Mouse (Mus musculus) hindbrain, embryonic 13.5 days (tissue): ENCODE data around the gene 9930022D16Rik. TPM values are rescaled to one million over a fixed set of nuclear protein-coding genes. Genes with fewer than 3 reads are reported as not detected.

Source experiments
- ATAC-seq: fragments of 200-750 bp; cut with Nextera tagmentation; 2 replicates; pipeline ENCODE4 v1.8.0; 2017; ENCODE audit warnings: moderate TSS enrichment; ENCODE audit not compliant: low FRiP score
- H3K27ac ChIP-seq: fragments of 300-500 bp; sonication (generic); 2 replicates; pipeline ENCODE4 v1.5.1; 2015; ENCODE audit warnings: inconsistent platforms, mild to moderate bottlenecking, moderate library complexity
- H3K27me3 ChIP-seq: fragments of 300-500 bp; sonication (generic); 2 replicates; pipeline ENCODE4 v1.6.1; 2015; ENCODE audit warnings: mild to moderate bottlenecking, inconsistent platforms
- H3K36me3 ChIP-seq: fragments of 300-500 bp; sonication (generic); 2 replicates; pipeline ENCODE4 v1.6.1; 2015; ENCODE audit warnings: mild to moderate bottlenecking, inconsistent platforms
- H3K4me1 ChIP-seq: fragments of 300-500 bp; sonication (generic); replicated peaks from 2 replicates; pipeline ENCODE4 v1.6.1; 2015; ENCODE audit warnings: inconsistent platforms
- H3K4me2 ChIP-seq: fragments of 300-500 bp; sonication (generic); 2 replicates; pipeline ENCODE4 v1.6.1; 2015; ENCODE audit warnings: inconsistent platforms, mild to moderate bottlenecking, moderate library complexity
- H3K4me3 ChIP-seq: fragments of 300-500 bp; sonication (generic); 2 replicates; pipeline ENCODE4 v1.5.1; 2015; ENCODE audit warnings: mild to moderate bottlenecking, inconsistent platforms
- H3K9ac ChIP-seq: fragments of 300-500 bp; sonication (generic); 2 replicates; pipeline ENCODE4 v1.6.1; 2015; ENCODE audit warnings: mild to moderate bottlenecking, inconsistent platforms
- H3K9me3 ChIP-seq: fragments of 300-500 bp; sonication (generic); 2 replicates; pipeline ENCODE4 v1.6.1; 2016; ENCODE audit warnings: inconsistent platforms
- WGBS: fragments of 180-500 bp; shearing (Covaris S2); methylation state at CpG from one replicate; pipeline ENCODE4 v1.1.7; 2015; 5-methylcytosine and 5-hydroxymethylcytosine counted together
- polyA plus RNA-seq: library from polyadenylated mRNA; unstranded; fragments of >200 nt; fragmentation: Nextera tagmentation; extraction: Ambion mirVana; gene quantifications from 2 replicates; pipeline ENCODE4 v1.2.1, GENCODE M21; 2015

Gene 9930022D16Rik
- polyA plus RNA-seq, result not detected in 2 replicates

- Histone ChIP-seq H3K4me3 (no peak within 1 kb of the TSS), H3K27ac (no peak within 1 kb of the TSS), H3K4me1 (no peaks in the 10 kb centered on the region), H3K27me3 (no peaks in the 10 kb centered on the region), H3K4me2 (no peak within 1 kb of the TSS), H3K36me3 (no peaks in the 10 kb centered on the region), H3K9ac (no peak within 1 kb of the TSS), H3K9me3 (no peaks in the 10 kb centered on the region)
- 86% methylated on average over 6 of the region's 6 CpGs for WGBS
- no peak for ATAC-seq
These were observed at the start of gene 9930022D16Rik for GRCm38 (mm10) chr11:109413617-109414016. Gene 9930022D16Rik (plus strand): TSS chr11:109413917.

DNA sequence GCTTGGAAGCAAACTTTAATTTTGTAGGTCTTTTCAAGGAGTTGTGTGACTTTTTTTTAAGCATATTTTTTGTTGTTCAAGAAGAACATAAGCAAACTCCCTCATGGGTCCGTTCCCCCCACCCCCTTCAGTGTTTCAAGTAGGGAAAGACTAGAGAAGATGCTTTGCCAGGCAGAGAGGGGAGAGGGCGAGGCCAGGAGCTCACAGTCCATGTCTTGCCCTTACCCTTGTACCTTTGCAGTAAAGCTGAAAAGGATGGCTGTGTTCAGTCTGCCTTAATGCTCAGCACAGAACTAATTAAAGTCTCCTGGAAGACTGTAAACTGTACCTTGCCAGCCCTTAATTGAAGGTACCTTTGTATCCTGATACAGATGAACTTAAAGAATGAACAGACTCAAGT lies 49.4 kb upstream of the 9930022D16Rik start:
- Histone ChIP-seq H3K27ac (no peak overlapping the region), H3K9me3 (no peaks in the 10 kb centered on the region), H3K36me3 (peaks cover 26% of the 10 kb centered on the region), H3K4me2 (peak overlapping the region; percentile 82), H3K9ac (peak overlapping the region; percentile 62), H3K4me3 (peak overlapping the region; percentile 95), H3K4me1 (peaks cover 76% of the 10 kb centered on the region), H3K27me3 (peaks cover 7% of the 10 kb centered on the region; the same call in 1 of the 2 replicates)
- 78% methylated on average over 2 of the region's 2 CpGs for WGBS
- no peak for ATAC-seq

DNA sequence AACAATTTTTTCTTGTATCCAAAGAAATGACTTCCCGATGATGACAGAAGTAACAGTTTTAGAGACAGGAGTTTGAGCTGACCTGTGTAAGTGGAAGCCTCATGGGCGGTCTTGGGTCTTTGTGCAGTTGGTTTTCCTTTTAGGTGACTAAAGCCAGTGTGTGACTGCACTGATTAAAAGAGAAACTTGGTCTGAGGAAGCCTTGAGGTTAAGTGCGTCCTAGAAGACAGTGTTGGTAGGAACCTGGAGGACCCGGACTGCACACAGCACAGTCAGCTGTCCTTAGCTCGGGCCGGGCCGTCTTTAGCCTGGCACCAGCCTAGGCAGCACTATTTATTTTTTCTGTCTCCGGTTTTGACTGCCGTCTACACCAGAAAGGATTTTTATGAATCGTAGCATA lies 48.8 kb upstream of the 9930022D16Rik start:
- Histone ChIP-seq H3K9me3 (no peaks in the 10 kb centered on the region), H3K4me1 (peaks cover 74% of the 10 kb centered on the region)

GRCm38 (mm10) chr11:109365818-109366217 lies 47.9 kb upstream of the 9930022D16Rik start:
- Histone ChIP-seq H3K4me3 (no peak overlapping the region), H3K9ac (no peak overlapping the region), H3K4me1 (peaks cover 81% of the 10 kb centered on the region), H3K36me3 (peaks cover 27% of the 10 kb centered on the region), H3K4me2 (peak overlapping the region; percentile 82), H3K27me3 (0 out of 2 replicates have a peak, but pooled peaks cover 4% of the 10 kb centered on the region), H3K27ac (no peak overlapping the region), H3K9me3 (no peaks in the 10 kb centered on the region)
- WGBS, result 90% methylated on average over 5 of the region's 5 CpGs
- ATAC-seq, result no peak

More for the DNA sequence above, 48.8 kb upstream of the 9930022D16Rik start:
- Histone ChIP-seq H3K4me3 (peak overlapping the region; percentile 95), H3K27me3 (peaks cover 7% of the 10 kb centered on the region; the same call in 1 of the 2 replicates), H3K36me3 (peaks cover 27% of the 10 kb centered on the region), H3K4me2 (peak overlapping the region; percentile 82), H3K27ac (no peak overlapping the region), H3K9ac (peak overlapping the region; percentile 62; the same call in 1 of the 2 replicates)
- 83% methylated on average over 10 of the region's 10 CpGs for WGBS
- no peak for ATAC-seq

DNA sequence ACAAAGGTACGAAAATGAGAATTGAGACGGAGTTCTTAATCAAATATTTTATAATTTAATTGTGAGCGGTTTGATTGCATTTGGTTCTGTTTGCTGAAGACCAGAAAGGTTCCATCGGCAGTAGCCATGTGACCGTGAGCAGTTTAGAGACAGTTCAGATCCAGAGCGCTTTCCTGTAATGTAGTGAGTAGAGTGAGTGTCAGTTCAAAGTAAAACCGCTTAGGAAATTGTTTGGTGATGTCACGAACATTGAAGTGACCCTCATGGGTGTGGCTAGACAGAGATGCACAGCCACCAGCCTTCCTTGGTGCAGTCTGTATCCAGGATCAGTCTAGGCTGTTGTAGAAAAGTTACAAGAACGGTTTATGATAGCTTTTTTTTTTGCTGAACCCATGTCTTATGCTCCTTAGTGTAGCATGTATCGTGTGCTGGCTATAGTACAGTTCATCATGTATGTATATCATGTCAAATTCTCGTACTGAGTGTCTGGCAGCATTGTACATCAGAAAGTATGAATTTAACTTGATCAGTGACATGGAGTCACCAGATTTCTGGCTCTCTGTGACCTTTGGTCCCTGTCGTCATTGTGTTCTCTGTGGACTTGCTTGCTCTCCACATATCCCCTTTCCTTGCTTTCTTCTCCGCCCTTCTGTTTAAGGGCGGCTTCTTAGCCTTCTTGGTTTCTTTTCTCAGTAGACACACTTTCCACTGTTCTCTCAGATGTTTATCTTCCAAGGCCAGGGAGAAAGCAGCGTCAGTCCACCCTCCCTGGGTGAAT lies 46.7 kb upstream of the 9930022D16Rik start:
- WGBS, result 86% methylated on average over 15 of the region's 15 CpGs

DNA sequence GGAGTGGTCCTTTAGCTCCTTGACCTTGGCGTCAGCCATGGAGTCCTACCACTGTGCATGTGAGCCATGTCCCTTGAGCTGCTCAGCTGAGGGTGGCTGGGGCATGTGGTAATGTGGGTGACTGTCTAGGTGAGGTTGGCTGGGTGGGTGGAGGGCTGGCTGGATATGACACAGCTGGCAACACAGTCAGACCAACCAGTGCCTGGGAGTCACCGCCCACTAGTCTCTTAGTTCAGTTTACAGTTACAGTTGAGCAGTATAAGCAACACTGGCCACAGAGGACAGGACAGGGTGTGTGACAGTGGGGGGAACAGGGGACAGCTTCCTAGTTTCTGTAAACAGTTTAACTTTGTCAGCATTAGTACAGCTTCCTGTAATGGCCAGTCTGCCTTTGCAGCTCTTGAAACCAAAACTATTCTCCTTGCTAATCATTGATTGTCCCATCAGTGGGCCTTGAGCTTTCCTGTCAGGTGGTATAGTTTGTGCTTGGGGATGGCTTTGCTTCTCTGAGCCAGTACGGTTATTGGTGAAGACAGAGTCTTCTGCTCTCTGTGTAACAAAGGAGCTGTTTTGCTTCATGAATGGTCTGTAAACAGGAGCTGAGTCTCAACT lies 44.6 kb upstream of the 9930022D16Rik start:
- H3K36me3 ChIP-seq, result peaks cover 32% of the 10 kb centered on the region
- no peak for ATAC-seq
- H3K27ac ChIP-seq, result peak overlapping the region; percentile 15; the same call in 1 of the 2 replicates
- H3K9me3 ChIP-seq, result 0 out of 2 replicates have a peak, but pooled peaks cover 3% of the 10 kb centered on the region
- H3K27me3 ChIP-seq, result no peaks in the 10 kb centered on the region
- WGBS, result 94% methylated on average over 3 of the region's 3 CpGs
- no peak overlapping the region for H3K4me3 ChIP-seq
- no peak overlapping the region for H3K9ac ChIP-seq
- no peak overlapping the region for H3K4me2 ChIP-seq
- H3K4me1 ChIP-seq, result peaks cover 66% of the 10 kb centered on the region

More for the DNA sequence above, 46.7 kb upstream of the 9930022D16Rik start:
- Histone ChIP-seq H3K4me1 (peaks cover 71% of the 10 kb centered on the region), H3K4me2 (peak overlapping the region; percentile 3; the same call in 1 of the 2 replicates), H3K36me3 (peaks cover 27% of the 10 kb centered on the region), H3K9me3 (no peaks in the 10 kb centered on the region), H3K4me3 (no peak overlapping the region), H3K9ac (0 out of 2 replicates have a peak overlapping the region, but pooled peaks have one; percentile 43), H3K27me3 (no peaks in the 10 kb centered on the region), H3K27ac (no peak overlapping the region)
- no peak for ATAC-seq

DNA sequence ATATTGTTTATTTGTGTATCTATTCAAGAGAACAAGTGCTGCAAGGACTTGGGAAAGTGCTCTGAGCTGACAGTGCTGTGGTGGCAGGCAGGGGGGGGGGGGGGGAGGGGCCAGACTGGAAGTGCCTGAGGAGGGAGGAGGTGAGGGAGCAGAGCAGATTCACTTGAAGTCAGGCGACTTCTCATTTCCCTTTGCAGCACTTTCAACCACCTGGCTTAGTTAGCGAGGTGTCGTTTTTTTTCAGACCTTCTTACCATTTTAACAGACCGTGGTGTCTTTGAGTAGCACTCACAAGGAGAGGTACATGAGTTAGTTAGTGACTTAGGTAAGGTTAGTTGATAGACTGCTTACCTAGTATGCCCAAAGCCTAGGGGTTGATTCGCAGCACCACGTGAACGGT lies 38.3 kb upstream of the 9930022D16Rik start:
- H3K9me3 ChIP-seq, result 0 out of 2 replicates have a peak, but pooled peaks cover 3% of the 10 kb centered on the region
- 75% methylated on average over 7 of the region's 7 CpGs for WGBS
- no peak overlapping the region for H3K9ac ChIP-seq
- H3K4me3 ChIP-seq, result no peak overlapping the region
- H3K4me1 ChIP-seq, result peaks cover 38% of the 10 kb centered on the region
- ATAC-seq, result no peak
- peaks cover 5% of the 10 kb centered on the region; the same call in 1 of the 2 replicates for H3K36me3 ChIP-seq
- no peaks in the 10 kb centered on the region for H3K27me3 ChIP-seq
- no peak overlapping the region for H3K27ac ChIP-seq
- H3K4me2 ChIP-seq, result no peak overlapping the region

- Histone ChIP-seq H3K27me3 (no peaks in the 10 kb centered on the region), H3K4me2 (no peak overlapping the region), H3K9ac (no peak overlapping the region), H3K27ac (peak overlapping the region; percentile 42; the same call in 1 of the 2 replicates), H3K36me3 (peaks cover 5% of the 10 kb centered on the region; the same call in 1 of the 2 replicates), H3K9me3 (0 out of 2 replicates have a peak, but pooled peaks cover 3% of the 10 kb centered on the region), H3K4me1 (peaks cover 32% of the 10 kb centered on the region), H3K4me3 (no peak overlapping the region)
- 71% methylated on average over 7 of the region's 7 CpGs for WGBS
- no peak for ATAC-seq
These were observed 37.1 kb upstream of the 9930022D16Rik start for GRCm38 (mm10) chr11:109376484-109377143.

DNA sequence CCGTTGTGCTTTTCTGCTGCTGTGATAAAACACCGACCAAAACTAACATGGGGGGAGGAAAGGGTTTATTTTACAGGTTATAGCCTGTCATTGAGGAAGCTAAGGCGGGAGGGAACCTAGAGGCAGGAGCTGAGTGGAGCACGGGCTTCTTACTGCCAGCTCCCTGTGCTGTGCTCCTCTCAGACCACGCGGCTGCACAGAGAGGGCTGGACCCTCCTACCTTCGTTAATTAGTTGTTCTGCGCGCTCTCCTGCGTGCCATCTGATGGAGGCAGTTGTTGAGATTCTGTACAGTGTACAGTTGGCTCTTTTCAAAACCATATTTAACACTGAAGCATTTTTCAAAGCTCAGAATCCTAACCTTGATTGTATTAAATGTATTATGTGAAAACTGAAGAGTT lies 36.2 kb upstream of the 9930022D16Rik start:
- no peak for ATAC-seq
- H3K36me3 ChIP-seq, result peaks cover 5% of the 10 kb centered on the region; the same call in 1 of the 2 replicates
- H3K9ac ChIP-seq, result no peak overlapping the region
- WGBS, result 65% methylated on average over 10 of the region's 10 CpGs
- H3K4me3 ChIP-seq, result no peak overlapping the region
- no peaks in the 10 kb centered on the region for H3K27me3 ChIP-seq
- H3K4me1 ChIP-seq, result peaks cover 32% of the 10 kb centered on the region
- no peak overlapping the region for H3K27ac ChIP-seq
- H3K9me3 ChIP-seq, result 0 out of 2 replicates have a peak, but pooled peaks cover 3% of the 10 kb centered on the region
- no peak overlapping the region for H3K4me2 ChIP-seq

GRCm38 (mm10) chr11:109378051-109378450 lies 35.7 kb upstream of the 9930022D16Rik start:
- ATAC-seq, result no peak
- no peak overlapping the region for H3K9ac ChIP-seq
- H3K4me1 ChIP-seq, result peaks cover 32% of the 10 kb centered on the region
- no peak overlapping the region for H3K27ac ChIP-seq
- no peak overlapping the region for H3K4me2 ChIP-seq
- 0 out of 2 replicates have a peak, but pooled peaks cover 3% of the 10 kb centered on the region for H3K9me3 ChIP-seq
- peaks cover 5% of the 10 kb centered on the region; the same call in 1 of the 2 replicates for H3K36me3 ChIP-seq
- no peak overlapping the region for H3K4me3 ChIP-seq
- H3K27me3 ChIP-seq, result no peaks in the 10 kb centered on the region
- 65% methylated on average over 7 of the region's 7 CpGs for WGBS

DNA sequence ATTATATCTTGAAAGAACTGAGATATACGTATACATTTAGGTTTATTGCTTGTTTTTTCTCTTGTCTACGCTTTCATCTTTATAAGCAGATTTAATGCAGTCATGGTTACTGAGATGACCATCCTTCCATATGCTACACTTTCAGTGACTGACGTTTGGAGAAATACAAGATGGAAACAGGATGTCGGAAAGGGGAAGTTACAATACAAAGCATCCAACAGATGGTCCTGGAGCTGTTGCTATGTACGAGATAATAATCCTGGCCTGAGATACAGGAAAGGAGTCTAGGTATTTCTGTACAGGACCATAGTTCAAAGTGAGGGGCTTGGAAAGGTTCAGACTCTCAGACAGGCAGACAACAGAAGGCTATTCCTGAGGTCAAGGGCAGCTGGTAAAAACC lies 33.1 kb upstream of the 9930022D16Rik start:
- Histone ChIP-seq H3K4me1 (peaks cover 33% of the 10 kb centered on the region), H3K4me2 (no peak overlapping the region), H3K27me3 (no peaks in the 10 kb centered on the region), H3K9me3 (no peaks in the 10 kb centered on the region), H3K9ac (no peak overlapping the region), H3K27ac (no peak overlapping the region), H3K36me3 (no peaks in the 10 kb centered on the region), H3K4me3 (no peak overlapping the region)
- WGBS, result 81% methylated on average over 5 of the region's 5 CpGs
- no peak for ATAC-seq

DNA sequence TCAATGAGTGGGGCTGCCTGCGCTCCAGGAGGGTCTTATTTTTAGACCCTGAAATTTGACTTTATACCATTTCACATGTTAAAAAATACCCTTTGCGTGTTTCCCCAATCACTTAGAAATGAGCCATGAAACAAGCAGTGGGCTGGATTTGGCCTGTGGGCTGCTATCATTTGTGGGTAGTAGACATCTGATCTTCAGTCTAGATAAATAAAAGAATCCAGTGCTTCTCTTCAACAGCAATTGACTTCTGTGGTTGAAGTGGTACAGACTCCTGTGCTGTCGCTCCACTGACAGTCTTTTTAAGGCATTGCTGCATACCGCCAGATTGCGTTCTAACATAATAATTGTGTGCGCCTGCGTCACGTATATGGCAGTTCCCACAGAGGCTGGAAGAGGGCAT lies 28.4 kb upstream of the 9930022D16Rik start:
- no peak overlapping the region for H3K4me3 ChIP-seq
- no peak for ATAC-seq
- no peak overlapping the region for H3K27ac ChIP-seq
- no peaks in the 10 kb centered on the region for H3K9me3 ChIP-seq
- no peak overlapping the region for H3K4me2 ChIP-seq
- H3K4me1 ChIP-seq, result 0 out of 2 replicates have a peak, but pooled peaks cover 7% of the 10 kb centered on the region
- WGBS, result 94% methylated on average over 8 of the region's 8 CpGs
- H3K27me3 ChIP-seq, result no peaks in the 10 kb centered on the region
- H3K36me3 ChIP-seq, result no peaks in the 10 kb centered on the region
- no peak overlapping the region for H3K9ac ChIP-seq
